Mouse (Mus musculus): ENCODE measurements around the gene Iffo1.

DNA sequence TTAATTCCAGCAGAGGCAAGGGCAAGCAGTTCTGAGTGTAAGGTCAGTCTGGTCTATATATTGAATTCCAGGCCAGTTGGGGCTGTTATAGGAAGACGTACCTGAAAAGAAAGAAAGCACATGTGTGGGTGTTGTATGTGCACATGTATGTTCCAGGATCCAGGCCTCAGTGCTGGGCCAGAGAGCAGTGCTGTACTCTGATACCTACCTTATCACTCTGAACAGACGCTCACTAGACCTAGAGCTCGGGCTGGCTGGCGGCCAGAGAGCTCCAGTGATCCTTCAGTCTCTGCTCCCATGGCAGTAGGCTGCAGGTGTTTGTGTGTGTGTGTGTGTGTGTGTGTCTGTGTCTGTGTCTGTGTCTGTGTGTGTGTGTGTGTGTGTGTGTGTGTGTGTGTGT lies 40.8 kb upstream of the Iffo1 start:
- TF ChIP-seq CTCF (IDR thresholded peaks at IDR 0.05; ENCODE audit: extremely low read depth, insufficient read depth, low read length) (no peak), POLR2A (IDR thresholded peaks at IDR 0.05; ENCODE audit: extremely low read depth, insufficient read depth, low read length) (no peak)
